ENCODE assay signal across 16 mouse cellular contexts in the genomic region with DNA sequence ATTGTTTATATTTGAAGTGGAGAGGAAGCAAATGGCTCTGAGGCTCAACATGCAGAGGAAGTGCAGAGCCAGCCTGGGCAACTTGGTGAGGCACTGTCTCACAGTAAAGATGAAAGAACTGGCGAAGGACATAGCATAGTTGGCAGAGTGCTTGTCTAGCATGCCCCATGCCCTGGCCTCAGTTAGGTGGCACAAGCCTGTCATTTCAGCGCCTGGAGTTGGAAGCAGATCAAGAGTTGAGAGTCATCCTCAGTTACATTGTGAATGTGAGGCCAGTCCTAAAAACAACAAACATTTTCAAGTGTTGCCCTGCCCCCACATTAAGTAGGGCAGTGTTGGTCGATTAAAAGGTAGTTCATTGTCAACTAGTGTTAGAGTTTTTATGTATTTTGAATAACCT. TPM values are rescaled to one million over a fixed set of nuclear protein-coding genes. Genes with fewer than 3 reads are reported as not detected.
DNase-seq lines count a peak whose midpoint lies in the region; ATAC-seq lines count a peak whose summit lies in the region.
"Had no signal": no experiment of that assay in that cellular context is flagged by ENCODE, and none has a peak within 500 bp of the region (broad histone marks: within the 10 kb centered on the region; RNA-seq: fewer than 3 reads in every experiment).

No protein-coding gene starts in this region.

- H3K4me1 ChIP-seq in heart, embryonic 11.5 days (ENCODE audit: control insufficient read depth, insufficient read depth, low read length): peaks cover 14% of the 10 kb centered on the region
- H3K4me1 ChIP-seq in megakaryocyte, embryonic 14.5 days: peaks cover 24% of the 10 kb centered on the region
- peaks cover 15% of the 10 kb centered on the region for H3K4me1 ChIP-seq in heart, embryonic 15.5 days (replicated peaks)
- H3K4me1 ChIP-seq: hindbrain, embryonic 10.5 days had no signal

- ATAC-seq in heart, embryonic 11.5 days (replicated peaks; ENCODE audit: insufficient number of reproducible peaks, low FRiP score, low TSS enrichment): no peak
- no peak for ATAC-seq in megakaryocyte, adult 5-6 weeks (ENCODE audit: poor library complexity, severe bottlenecking)
- no peak for ATAC-seq in heart, embryonic 15.5 days (replicated peaks; ENCODE audit: insufficient number of reproducible peaks, insufficient read depth, low FRiP score, low read depth)
- ATAC-seq: forebrain, embryonic 16.5 days; midbrain, embryonic 16.5 days had no signal

- H3K4me2 ChIP-seq in heart, embryonic 11.5 days: no peak overlapping the region
- no peak overlapping the region for H3K4me2 ChIP-seq in heart, embryonic 15.5 days
- H3K4me2 ChIP-seq: liver, embryonic 15.5 days; neural tube, embryonic 15.5 days had no signal

- WGBS in heart, embryonic 11.5 days (ENCODE audit: insufficient replicate concordance): 54% methylated on average over 3 of the region's 3 CpGs
- WGBS in heart, embryonic 15.5 days: 46% methylated on average over 3 of the region's 3 CpGs

- DNase-seq in heart, adult 11 months: peak; percentile 92
- no peak for DNase-seq in thymus, postnatal 4 days
- no peak for DNase-seq in ovary, postnatal 14 days (ENCODE audit: low spot score)
- no peak for DNase-seq in left cerebral cortex, postnatal 36 days (ENCODE audit: low spot score in 2 of 2)
- DNase-seq: right cerebral cortex, postnatal 25 days had no signal

- no peaks in the 10 kb centered on the region for H3K27me3 ChIP-seq in heart, embryonic 11.5 days (ENCODE audit: control insufficient read depth, insufficient read depth, low read length)
- H3K27me3 ChIP-seq in megakaryocyte, embryonic 14.5 days (replicated peaks): no peaks in the 10 kb centered on the region
- H3K27me3 ChIP-seq in heart, embryonic 15.5 days: no peaks in the 10 kb centered on the region
- H3K27me3 ChIP-seq: CH12.LX; liver, embryonic 15.5 days; neural tube, embryonic 15.5 days had no signal

- H3K27ac ChIP-seq in heart, embryonic 11.5 days (ENCODE audit: low read depth, low read length): no peak overlapping the region
- H3K27ac ChIP-seq in heart, embryonic 15.5 days: 0 out of 2 replicates have a peak overlapping the region, but pooled peaks have one; percentile 40
- H3K27ac ChIP-seq: hindbrain, embryonic 10.5 days; left cerebral cortex, adult 2 months; liver, embryonic 15.5 days; neural tube, embryonic 15.5 days had no signal

- no peak overlapping the region for H3K9ac ChIP-seq in heart, embryonic 11.5 days (ENCODE audit: low read depth, low read length)
- H3K9ac ChIP-seq in heart, embryonic 15.5 days: no peak overlapping the region
- H3K9ac ChIP-seq: liver, embryonic 15.5 days; neural tube, embryonic 15.5 days had no signal

- intact Hi-C loops in left cerebral cortex, postnatal 36 days (cut with DNase I): no loop called here

- H3K9me3 ChIP-seq in heart, embryonic 11.5 days (replicated peaks; ENCODE audit: control insufficient read depth, low read length): no peaks in the 10 kb centered on the region
- no peaks in the 10 kb centered on the region for H3K9me3 ChIP-seq in megakaryocyte, embryonic 14.5 days
- H3K9me3 ChIP-seq in heart, embryonic 15.5 days (replicated peaks): no peaks in the 10 kb centered on the region
- H3K9me3 ChIP-seq: hindbrain, embryonic 10.5 days; liver, embryonic 15.5 days; neural tube, embryonic 15.5 days had no signal

- no peak overlapping the region for H3K4me3 ChIP-seq in heart, embryonic 11.5 days (ENCODE audit: low read depth, low read length)
- peak overlapping the region; percentile 46 for H3K4me3 ChIP-seq in megakaryocyte, embryonic 14.5 days (replicated peaks)
- no peak overlapping the region for H3K4me3 ChIP-seq in heart, embryonic 15.5 days
- H3K4me3 ChIP-seq: hindbrain, embryonic 10.5 days; left cerebral cortex, adult 2 months; liver, embryonic 15.5 days; neural tube, embryonic 15.5 days had no signal

- H3K36me3 ChIP-seq in heart, embryonic 11.5 days (ENCODE audit: control insufficient read depth, insufficient read depth, low read length): no peaks in the 10 kb centered on the region
- H3K36me3 ChIP-seq in megakaryocyte, embryonic 14.5 days (replicated peaks; ENCODE audit: low read length): peaks cover 69% of the 10 kb centered on the region
- H3K36me3 ChIP-seq in heart, embryonic 15.5 days: no peaks in the 10 kb centered on the region
- H3K36me3 ChIP-seq: liver, embryonic 15.5 days; neural tube, embryonic 15.5 days had no signal

RNA-seq across cellular contexts. Expression of a gene that starts 32.1 kb away (rescaled TPM):
- polyA plus RNA-seq in heart, embryonic 11.5 days (2014; fragmentation: Nextera tagmentation; extraction: Ambion mirVana): 22.1 and 35.4 TPM in 2 replicates
- polyA plus RNA-seq in megakaryocyte, embryonic 14.5 days (2012; ENCODE audit: insufficient read depth, low replicate concordance): 2.4 and 6.2 TPM in 2 replicates
- total RNA-seq in megakaryocyte, adult 5-6 weeks (2015): 80.6 and 85.2 TPM in 2 replicates
- 68.4 and 80.5 TPM in 2 replicates for total RNA-seq in megakaryocyte, adult 5-6 weeks (2017)
- 24.7 and 31.3 TPM in 2 replicates for polyA plus RNA-seq in heart, embryonic 15.5 days (2015; fragmentation: Nextera tagmentation; extraction: Ambion mirVana)
- total RNA-seq in left cerebral cortex, postnatal 36 days (2021): 10 to 100 TPM; 78.5 to 90.3 TPM

RNA-seq across cellular contexts. Expression of a gene that starts 57.9 kb away (rescaled TPM):
- 2.2 and 3.3 TPM in 2 replicates for polyA plus RNA-seq in heart, embryonic 11.5 days (2014; fragmentation: Nextera tagmentation; extraction: Ambion mirVana)
- 0.45 TPM in 1 of 2 replicates, not detected in the other for polyA plus RNA-seq in megakaryocyte, embryonic 14.5 days (2012; ENCODE audit: insufficient read depth, low replicate concordance)
- 6.2 and 9.3 TPM in 2 replicates for total RNA-seq in megakaryocyte, adult 5-6 weeks (2015)
- total RNA-seq in megakaryocyte, adult 5-6 weeks (2017): 8.5 and 8.6 TPM in 2 replicates
- 1.5 and 1.9 TPM in 2 replicates for polyA plus RNA-seq in heart, embryonic 15.5 days (2015; fragmentation: Nextera tagmentation; extraction: Ambion mirVana)
- total RNA-seq in left cerebral cortex, postnatal 36 days (2021): 10 to 100 TPM; 31.9 to 39.3 TPM
